Mouse (Mus musculus): ENCODE results near the gene Stim1.

GRCm38 (mm10) chr7:102373382-102374072, 105.9 kb downstream of the Stim1 start:
- no peak for TF ChIP-seq CTCF (conservative IDR thresholded peaks at IDR 0.05; ENCODE audit: low read length)
- TF ChIP-seq NANOG (IDR thresholded peaks at IDR 0.05; ENCODE audit: borderline replicate concordance, low read length), result no peak
- no peak for TF ChIP-seq POU5F1 (IDR thresholded peaks at IDR 0.05; ENCODE audit: borderline replicate concordance, low read length)
